Mouse (Mus musculus) megakaryocyte, embryonic 14.5 days (primary cell): ENCODE measurements around the gene Armc9. TPM values are rescaled to one million over a fixed set of nuclear protein-coding genes. Genes with fewer than 3 reads are reported as not detected.

Experiments
- H3K27me3 ChIP-seq: replicated peaks from 2 replicates; pipeline ENCODE3; 2012; ENCODE audit warnings: inconsistent platforms
- H3K36me3 ChIP-seq: replicated peaks from 2 replicates; pipeline ENCODE3; 2012; ENCODE audit warnings: low read length, inconsistent platforms, mixed read lengths
- H3K4me1 ChIP-seq: 2 replicates; pipeline ENCODE4 v1.6.1; 2012; ENCODE audit warnings: inconsistent platforms
- H3K4me3 ChIP-seq: replicated peaks from 2 replicates; pipeline ENCODE3; 2012; ENCODE audit warnings: moderate library complexity, mild to moderate bottlenecking, inconsistent platforms
- H3K9me3 ChIP-seq: 2 replicates; pipeline ENCODE4 v1.6.1; 2012; ENCODE audit warnings: inconsistent platforms
- FLI1 ChIP-seq: IDR thresholded peaks from 2 replicates; pipeline ENCODE4 v1.6.1; 2012; ENCODE audit warnings: low read length, inconsistent platforms, mixed read lengths
- GATA1 ChIP-seq: IDR thresholded peaks from 3 replicates; pipeline ENCODE4 v1.6.1; 2012; ENCODE audit warnings: mixed read lengths, low read length, inconsistent platforms, borderline replicate concordance
- polyA plus RNA-seq: library from polyadenylated mRNA; stranded (reverse); fragments of >175 nt; gene quantifications from 2 replicates; pipeline ENCODE4 v1.2.3, GENCODE M21; 2012; ENCODE audit warnings: low replicate concordance; ENCODE audit not compliant: insufficient read depth

Gene Armc9
- polyA plus RNA-seq, 1 experiment: 1.1 TPM

GRCm38 (mm10) chr1:86212731-86213130 lies 58.2 kb downstream of the Armc9 start:
- H3K9me3 ChIP-seq: no peaks in the 10 kb centered on the region
- no peak for TF ChIP-seq FLI1
- peaks cover 64% of the 10 kb centered on the region for H3K4me1 ChIP-seq
- no peak overlapping the region for H3K4me3 ChIP-seq
- peaks cover 63% of the 10 kb centered on the region for H3K36me3 ChIP-seq
- H3K27me3 ChIP-seq: no peaks in the 10 kb centered on the region

DNA sequence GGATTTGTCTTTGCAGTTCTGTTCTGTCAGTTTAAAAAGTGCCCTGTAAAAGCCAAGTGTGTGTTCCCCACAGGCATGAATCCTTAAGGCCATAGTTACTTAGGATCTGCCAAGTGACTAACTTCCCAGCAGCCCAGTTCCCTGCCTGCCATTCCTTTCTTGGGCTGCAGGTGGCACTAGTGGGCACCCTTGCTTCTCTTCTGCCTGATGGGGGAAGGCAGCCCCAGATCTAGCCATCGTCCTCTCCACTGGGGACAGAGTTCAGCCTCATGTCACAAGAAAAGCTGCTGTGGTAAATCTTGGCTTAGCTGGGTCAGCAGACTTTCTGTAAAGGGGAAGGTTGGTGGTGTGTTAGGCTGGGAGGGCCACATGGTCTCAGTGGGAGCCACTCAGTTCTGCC lies 59.6 kb downstream of the Armc9 start:
- Histone ChIP-seq H3K36me3 (peaks cover 48% of the 10 kb centered on the region), H3K27me3 (no peaks in the 10 kb centered on the region), H3K4me3 (no peak overlapping the region), H3K9me3 (no peaks in the 10 kb centered on the region), H3K4me1 (peaks cover 73% of the 10 kb centered on the region)
- no peak for TF ChIP-seq GATA1
- TF ChIP-seq FLI1: no peak

DNA sequence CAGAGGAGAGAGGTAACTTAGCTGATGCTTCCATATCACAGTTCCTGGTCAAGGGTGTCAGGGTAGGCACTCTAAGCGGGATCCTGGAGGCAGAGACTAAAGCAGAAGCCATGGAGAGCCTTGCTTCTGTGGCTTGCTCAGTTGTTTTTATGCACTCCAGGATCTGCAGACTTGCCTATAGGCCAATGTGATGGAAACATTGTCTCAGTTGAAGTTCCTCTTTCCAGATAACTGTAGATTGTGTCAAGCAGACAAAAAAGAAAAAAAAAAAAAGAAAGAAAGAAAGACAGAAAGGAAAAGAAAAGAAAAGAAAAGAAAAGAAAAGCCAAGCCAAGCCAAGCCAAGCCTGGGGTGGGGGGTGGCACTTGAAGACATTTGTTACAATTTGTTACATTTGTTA lies 60.7 kb downstream of the Armc9 start:
- H3K4me3 ChIP-seq: no peak overlapping the region
- TF ChIP-seq GATA1 (no peak), FLI1 (no peak)
- H3K4me1 ChIP-seq: peaks cover 68% of the 10 kb centered on the region
- H3K36me3 ChIP-seq: peaks cover 46% of the 10 kb centered on the region
- H3K27me3 ChIP-seq: no peaks in the 10 kb centered on the region
- H3K9me3 ChIP-seq: no peaks in the 10 kb centered on the region

GRCm38 (mm10) chr1:86216412-86216811 lies 61.8 kb downstream of the Armc9 start:
- TF ChIP-seq GATA1: no peak
- TF ChIP-seq FLI1: no peak
- Histone ChIP-seq H3K9me3 (no peaks in the 10 kb centered on the region), H3K36me3 (peaks cover 35% of the 10 kb centered on the region), H3K4me3 (no peak overlapping the region), H3K4me1 (peaks cover 65% of the 10 kb centered on the region), H3K27me3 (no peaks in the 10 kb centered on the region)

- TF ChIP-seq GATA1: no peak
- TF ChIP-seq FLI1: no peak
- peaks cover 30% of the 10 kb centered on the region for H3K36me3 ChIP-seq
- peaks cover 71% of the 10 kb centered on the region for H3K4me1 ChIP-seq
- no peaks in the 10 kb centered on the region for H3K9me3 ChIP-seq
- no peaks in the 10 kb centered on the region for H3K27me3 ChIP-seq
- H3K4me3 ChIP-seq: peak overlapping the region; percentile 70
Measured at GRCm38 (mm10) chr1:86217976-86218375, 63.4 kb downstream of the Armc9 start.

DNA sequence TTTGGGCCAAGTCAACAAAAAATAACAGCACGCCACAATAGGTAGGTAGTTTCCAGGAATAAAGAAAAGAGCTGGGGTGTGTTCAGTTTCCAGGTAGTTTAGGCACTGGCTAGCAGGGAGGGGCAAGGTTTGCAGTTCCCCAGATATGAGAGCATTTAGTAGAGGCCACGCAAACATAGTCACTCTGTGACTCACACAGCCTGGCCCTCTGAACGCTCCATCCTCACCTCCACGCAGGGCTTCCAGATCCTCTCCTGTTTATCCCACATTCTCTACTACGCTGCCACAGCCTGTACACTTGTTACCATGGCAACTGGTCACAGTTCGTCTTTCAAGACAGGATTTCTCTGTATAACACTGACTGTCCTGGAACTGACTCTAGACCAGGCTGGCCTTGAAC lies 70.6 kb downstream of the Armc9 start:
- H3K4me1 ChIP-seq: peaks cover 65% of the 10 kb centered on the region
- TF ChIP-seq GATA1 (no peak), FLI1 (no peak)

GRCm38 (mm10) chr1:86228653-86229052 lies 74.1 kb downstream of the Armc9 start:
- Histone ChIP-seq H3K9me3 (no peaks in the 10 kb centered on the region), H3K36me3 (peaks cover 11% of the 10 kb centered on the region), H3K4me3 (no peak overlapping the region), H3K4me1 (peaks cover 85% of the 10 kb centered on the region), H3K27me3 (no peaks in the 10 kb centered on the region)
- TF ChIP-seq FLI1: no peak
- no peak for TF ChIP-seq GATA1

More for the DNA sequence above, 70.6 kb downstream of the Armc9 start:
- no peaks in the 10 kb centered on the region for H3K27me3 ChIP-seq
- no peak overlapping the region for H3K4me3 ChIP-seq
- peaks cover 11% of the 10 kb centered on the region for H3K36me3 ChIP-seq
- no peaks in the 10 kb centered on the region for H3K9me3 ChIP-seq

DNA sequence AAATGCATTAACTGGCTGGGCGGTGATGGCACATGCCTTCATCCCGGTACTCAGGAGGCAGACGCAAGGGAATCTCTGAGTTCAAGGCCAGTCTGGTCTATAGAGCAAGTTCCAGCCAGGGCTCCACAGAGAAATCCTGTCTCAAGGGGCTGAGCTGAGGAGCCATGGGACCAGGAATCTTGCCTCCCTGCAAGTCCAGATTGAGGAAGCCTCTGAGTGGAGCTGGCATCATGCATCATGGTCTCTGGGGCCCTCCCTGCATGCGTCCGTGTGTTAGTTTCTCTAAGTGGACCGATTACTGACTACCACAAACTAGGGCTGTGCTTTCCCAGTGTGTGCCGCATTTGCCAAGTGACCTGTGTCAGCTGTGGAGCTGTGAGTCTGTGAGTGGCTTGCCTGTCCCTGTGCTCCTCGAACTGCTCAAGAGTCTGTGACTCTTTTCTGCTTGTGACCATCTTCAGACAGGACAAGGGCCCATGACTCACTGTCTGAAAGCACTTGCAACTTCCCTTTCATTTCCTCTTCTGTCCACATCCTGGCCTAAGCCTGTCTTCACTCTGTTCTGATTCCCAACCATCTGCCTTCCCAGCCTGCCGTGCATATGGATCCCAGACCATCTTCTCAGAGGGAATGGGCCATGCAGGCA lies 74.7 kb downstream of the Armc9 start:
- Histone ChIP-seq H3K36me3 (peaks cover 11% of the 10 kb centered on the region), H3K27me3 (no peaks in the 10 kb centered on the region), H3K4me3 (peak overlapping the region; percentile 71), H3K9me3 (no peaks in the 10 kb centered on the region), H3K4me1 (peaks cover 85% of the 10 kb centered on the region)
- TF ChIP-seq GATA1 (no peak), FLI1 (no peak)

DNA sequence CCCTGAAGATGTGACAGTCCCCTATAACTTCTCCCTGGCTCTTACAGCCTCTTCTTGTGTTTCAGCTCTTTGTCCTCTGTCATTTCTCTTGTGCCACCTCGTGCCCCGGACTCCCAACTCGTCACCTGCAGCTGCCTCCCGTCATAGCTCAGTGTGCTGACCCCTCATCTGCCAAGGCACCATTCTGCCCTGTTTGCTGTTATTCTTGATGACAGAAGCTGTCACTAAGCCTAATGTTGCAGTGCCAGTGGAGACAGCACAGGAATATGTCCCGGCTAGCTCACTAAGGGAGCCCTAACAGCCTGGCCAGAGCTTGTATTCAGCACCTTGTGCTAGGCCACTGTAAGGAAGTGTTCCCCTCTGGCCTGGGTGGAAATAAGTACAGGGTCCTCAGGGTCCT lies 78.1 kb downstream of the Armc9 start:
- H3K4me1 ChIP-seq: peaks cover 85% of the 10 kb centered on the region
- H3K36me3 ChIP-seq: peaks cover under 1% of the 10 kb centered on the region
- H3K27me3 ChIP-seq: no peaks in the 10 kb centered on the region
- TF ChIP-seq FLI1: no peak
- no peak for TF ChIP-seq GATA1
- H3K9me3 ChIP-seq: no peaks in the 10 kb centered on the region
- peak overlapping the region; percentile 43 for H3K4me3 ChIP-seq

GRCm38 (mm10) chr1:86233808-86234207 lies 79.2 kb downstream of the Armc9 start:
- peak overlapping the region; percentile 57 for H3K4me3 ChIP-seq
- peaks cover 78% of the 10 kb centered on the region for H3K4me1 ChIP-seq
- no peaks in the 10 kb centered on the region for H3K27me3 ChIP-seq
- H3K36me3 ChIP-seq: no peaks in the 10 kb centered on the region
- TF ChIP-seq FLI1 (no peak), GATA1 (no peak)
- H3K9me3 ChIP-seq: no peaks in the 10 kb centered on the region
